Comparison of ENCODE assay signal across 8 mouse cellular contexts in genomic region chr1:180725704-180726179, GRCm38 (mm10). TPM values are rescaled to one million over a fixed set of nuclear protein-coding genes. Genes with fewer than 3 reads are reported as not detected.
DNase-seq lines count a peak whose midpoint lies in the region; ATAC-seq and TF ChIP-seq lines count a peak whose summit lies in the region.

Gene Acbd3, plus strand, starts transcription at chr1:180726043.

- TF ChIP-seq EP300 in heart, adult 2 months (IDR thresholded peaks at IDR 0.05; ENCODE audit: insufficient read depth, low read depth, low read length), result 0 out of 2 replicates have a peak, but pooled peaks have one; percentile 31

- peak within 1 kb of the TSS; percentile 100 for H3K4me3 ChIP-seq in embryonic facial prominence, embryonic 13.5 days
- H3K4me3 ChIP-seq in heart, adult 2 months, result peak within 1 kb of the TSS; percentile 76
- H3K4me3 ChIP-seq in limb, embryonic 13.5 days, result peak within 1 kb of the TSS; percentile 99
- H3K4me3 ChIP-seq in midbrain, embryonic 16.5 days (ENCODE audit: low read depth, low read length), result peak within 1 kb of the TSS; percentile 100

- H3K4me2 ChIP-seq in embryonic facial prominence, embryonic 13.5 days, result peak within 1 kb of the TSS; percentile 81
- peak within 1 kb of the TSS; percentile 81 for H3K4me2 ChIP-seq in limb, embryonic 13.5 days (replicated peaks)
- peak within 1 kb of the TSS; percentile 77 for H3K4me2 ChIP-seq in midbrain, embryonic 16.5 days (ENCODE audit: low read length)

- no peaks in the 10 kb centered on the region for H3K27me3 ChIP-seq in embryonic facial prominence, embryonic 13.5 days
- no peaks in the 10 kb centered on the region for H3K27me3 ChIP-seq in heart, adult 2 months (ENCODE audit: control insufficient read depth, insufficient read depth, low read length)
- H3K27me3 ChIP-seq in limb, embryonic 13.5 days, result no peaks in the 10 kb centered on the region
- no peaks in the 10 kb centered on the region; the same call in 1 of the 2 replicates for H3K27me3 ChIP-seq in midbrain, embryonic 16.5 days (ENCODE audit: control insufficient read depth, insufficient read depth, low read depth, low read length)

- peak; percentile 44 for TF ChIP-seq CTCF in heart, adult 2 months (IDR thresholded peaks at IDR 0.05)

- ATAC-seq in embryonic facial prominence, embryonic 13.5 days (ENCODE audit: insufficient number of reproducible peaks, insufficient read depth, low FRiP score, low TSS enrichment, low read depth), result peak; percentile 90
- peak; percentile 94 for ATAC-seq in limb, embryonic 13.5 days (ENCODE audit: low FRiP score, low read depth)
- ATAC-seq in midbrain, embryonic 16.5 days, result peak; percentile 96

- under 1% methylated on average over 52 of the region's 52 CpGs for WGBS in embryonic facial prominence, embryonic 13.5 days
- WGBS in heart, adult 2 months, result under 1% methylated on average over 52 of the region's 52 CpGs
- WGBS in limb, embryonic 13.5 days, result 0% methylated on average over 52 of the region's 52 CpGs
- WGBS in midbrain, embryonic 16.5 days, result under 1% methylated on average over 52 of the region's 52 CpGs

- intact Hi-C loops in heart, adult 2 months (cut with DNase I), result loop anchor here (5.0 kb wide), 1 partner anchor 127 kb away; the partner anchor contains the start of gene Sde2

- H3K9me3 ChIP-seq in embryonic facial prominence, embryonic 13.5 days, result no peaks in the 10 kb centered on the region
- H3K9me3 ChIP-seq in limb, embryonic 13.5 days, result no peaks in the 10 kb centered on the region
- no peaks in the 10 kb centered on the region for H3K9me3 ChIP-seq in midbrain, embryonic 16.5 days (replicated peaks; ENCODE audit: control insufficient read depth, low read length, poor library complexity, severe bottlenecking)

- peaks cover 3% of the 10 kb centered on the region; the same call in 1 of the 2 replicates for H3K79me2 ChIP-seq in heart, adult 2 months (replicated peaks; ENCODE audit: control insufficient read depth, insufficient read depth, low read length)

- TF ChIP-seq POLR2A in heart, adult 2 months (IDR thresholded peaks at IDR 0.05; ENCODE audit: insufficient read depth, low read depth, low read length), result peak; percentile 81

- DNase-seq in 3134 (ENCODE audit: extremely low read depth, insufficient read length, low spot score), result peak; percentile 95
- peak; percentile 96 for DNase-seq in adrenal gland, postnatal 36 days
- DNase-seq in heart, adult 2 months, result peak; percentile 93 to 94
- DNase-seq in kidney, adult 8-10 months, result peak; percentile 90 to 92
- DNase-seq in spleen, postnatal 10 days (ENCODE audit: low spot score in 2 of 2), result peak; percentile 88 to 94

- H3K27ac ChIP-seq in embryonic facial prominence, embryonic 13.5 days, result peak within 1 kb of the TSS; percentile 91
- peak within 1 kb of the TSS; percentile 96 for H3K27ac ChIP-seq in heart, adult 2 months
- peak within 1 kb of the TSS; percentile 93 for H3K27ac ChIP-seq in limb, embryonic 13.5 days
- H3K27ac ChIP-seq in midbrain, embryonic 16.5 days (ENCODE audit: low read length), result peak within 1 kb of the TSS; percentile 89

- H3K4me1 ChIP-seq in embryonic facial prominence, embryonic 13.5 days, result peaks cover 31% of the 10 kb centered on the region
- peaks cover 12% of the 10 kb centered on the region for H3K4me1 ChIP-seq in heart, adult 2 months (ENCODE audit: control insufficient read depth, insufficient read depth, low read length)
- H3K4me1 ChIP-seq in limb, embryonic 13.5 days, result peaks cover 36% of the 10 kb centered on the region
- H3K4me1 ChIP-seq in midbrain, embryonic 16.5 days (ENCODE audit: control insufficient read depth, insufficient read depth, low read length), result peaks cover 27% of the 10 kb centered on the region

- peak within 1 kb of the TSS; percentile 98 for H3K9ac ChIP-seq in embryonic facial prominence, embryonic 13.5 days
- H3K9ac ChIP-seq in heart, adult 2 months (ENCODE audit: low read depth, low read length), result peak within 1 kb of the TSS; percentile 96
- H3K9ac ChIP-seq in limb, embryonic 13.5 days, result peak within 1 kb of the TSS; percentile 99
- H3K9ac ChIP-seq in midbrain, embryonic 16.5 days (ENCODE audit: low read depth, low read length), result peak within 1 kb of the TSS; percentile 97

- H3K36me3 ChIP-seq in embryonic facial prominence, embryonic 13.5 days, result no peaks in the 10 kb centered on the region
- H3K36me3 ChIP-seq in heart, adult 2 months (ENCODE audit: control insufficient read depth, insufficient read depth, low read length), result peaks cover 14% of the 10 kb centered on the region
- no peaks in the 10 kb centered on the region for H3K36me3 ChIP-seq in limb, embryonic 13.5 days
- no peaks in the 10 kb centered on the region for H3K36me3 ChIP-seq in midbrain, embryonic 16.5 days (ENCODE audit: control insufficient read depth, insufficient read depth, low read length)

RNA-seq across cellular contexts. Expression of gene Acbd3, which starts in this region (rescaled TPM):
- 10 to 100 TPM; 48.6 to 54.3 TPM for total RNA-seq in adrenal gland, postnatal 36 days (2021)
- 24.1 and 25.5 TPM in 2 replicates for polyA plus RNA-seq in embryonic facial prominence, embryonic 13.5 days (2015; fragmentation: Nextera tagmentation; extraction: Ambion mirVana)
- 10 to 100 TPM; 20.6 to 23.8 TPM for total RNA-seq in heart, adult 2 months (2021)
- polyA plus RNA-seq in heart, adult 2 months (2012; rRNA removed), result 9.0 and 15.7 TPM in 2 replicates
- polyA plus RNA-seq in limb, embryonic 13.5 days (2015; fragmentation: Nextera tagmentation; extraction: Ambion mirVana), result 25.0 and 25.4 TPM in 2 replicates
- polyA plus RNA-seq in midbrain, embryonic 16.5 days (2015; fragmentation: Nextera tagmentation; extraction: Ambion mirVana), result 22.4 and 23.9 TPM in 2 replicates

Comparison
In these comparisons a context has a peak if more than half of its experiments do, and no peak if none do; other contexts are left out.
1. Peak in every context shown above with its lines: DNase-seq, ATAC-seq, H3K4me3 ChIP-seq and H3K27ac ChIP-seq.